Mouse (Mus musculus): Measurements from ENCODE around the gene Mapk14. TPM values are rescaled to one million over a fixed set of nuclear protein-coding genes. Genes with fewer than 3 reads are reported as not detected.

Gene Mapk14
- polyA plus RNA-seq, 1 experiment from 2014 or later = 23.2 TPM

GRCm38 (mm10) chr17:28743145-28743866 lies 52.2 kb downstream of the Mapk14 start:
- Histone ChIP-seq H3K36me3 (ENCODE audit: control insufficient read depth, insufficient read depth, low read length) (peaks cover 38% of the 10 kb centered on the region), H3K4me3 (ENCODE audit: low read depth, low read length) (no peak overlapping the region), H3K27ac (ENCODE audit: low read length) (no peak overlapping the region), H3K9me3 (replicated peaks; ENCODE audit: control insufficient read depth, low read length, poor library complexity, severe bottlenecking) (no peaks in the 10 kb centered on the region), H3K4me1 (ENCODE audit: control insufficient read depth, insufficient read depth, low read length) (no peaks in the 10 kb centered on the region), H3K4me2 (ENCODE audit: low read length) (no peak overlapping the region), H3K9ac (ENCODE audit: low read depth, low read length) (no peak overlapping the region), H3K27me3 (ENCODE audit: control insufficient read depth, insufficient read depth, low read depth, low read length) (no peaks in the 10 kb centered on the region)
- ATAC-seq = no peak
- 93% methylated on average over 11 of the region's 11 CpGs for WGBS

GRCm38 (mm10) chr17:28743916-28744315 lies 52.8 kb downstream of the Mapk14 start:
- Histone ChIP-seq H3K9ac (ENCODE audit: low read depth, low read length) (no peak overlapping the region), H3K4me3 (ENCODE audit: low read depth, low read length) (no peak overlapping the region), H3K27ac (ENCODE audit: low read length) (no peak overlapping the region), H3K4me2 (ENCODE audit: low read length) (no peak overlapping the region), H3K36me3 (ENCODE audit: control insufficient read depth, insufficient read depth, low read length) (peaks cover 37% of the 10 kb centered on the region), H3K9me3 (replicated peaks; ENCODE audit: control insufficient read depth, low read length, poor library complexity, severe bottlenecking) (no peaks in the 10 kb centered on the region), H3K27me3 (ENCODE audit: control insufficient read depth, insufficient read depth, low read depth, low read length) (no peaks in the 10 kb centered on the region), H3K4me1 (ENCODE audit: control insufficient read depth, insufficient read depth, low read length) (no peaks in the 10 kb centered on the region)
- 87% methylated on average over 9 of the region's 9 CpGs for WGBS
- no peak for ATAC-seq

- H3K4me2 ChIP-seq (ENCODE audit: low read length) = no peak overlapping the region
- peaks cover 37% of the 10 kb centered on the region for H3K36me3 ChIP-seq (ENCODE audit: control insufficient read depth, insufficient read depth, low read length)
- H3K4me3 ChIP-seq (ENCODE audit: low read depth, low read length) = no peak overlapping the region
- H3K9ac ChIP-seq (ENCODE audit: low read depth, low read length) = no peak overlapping the region
- H3K4me1 ChIP-seq (ENCODE audit: control insufficient read depth, insufficient read depth, low read length) = no peaks in the 10 kb centered on the region
- WGBS = 92% methylated on average over 6 of the region's 6 CpGs
- no peaks in the 10 kb centered on the region for H3K27me3 ChIP-seq (ENCODE audit: control insufficient read depth, insufficient read depth, low read depth, low read length)
- ATAC-seq = no peak
- H3K9me3 ChIP-seq (replicated peaks; ENCODE audit: control insufficient read depth, low read length, poor library complexity, severe bottlenecking) = no peaks in the 10 kb centered on the region
- no peak overlapping the region for H3K27ac ChIP-seq (ENCODE audit: low read length)
Measured at GRCm38 (mm10) chr17:28745773-28746172, 54.6 kb downstream of the Mapk14 start.

- Histone ChIP-seq H3K4me1 (ENCODE audit: control insufficient read depth, insufficient read depth, low read length) (no peaks in the 10 kb centered on the region), H3K4me3 (ENCODE audit: low read depth, low read length) (no peak overlapping the region), H3K27ac (ENCODE audit: low read length) (no peak overlapping the region), H3K4me2 (ENCODE audit: low read length) (no peak overlapping the region), H3K27me3 (ENCODE audit: control insufficient read depth, insufficient read depth, low read depth, low read length) (no peaks in the 10 kb centered on the region), H3K9ac (ENCODE audit: low read depth, low read length) (no peak overlapping the region), H3K9me3 (replicated peaks; ENCODE audit: control insufficient read depth, low read length, poor library complexity, severe bottlenecking) (no peaks in the 10 kb centered on the region), H3K36me3 (ENCODE audit: control insufficient read depth, insufficient read depth, low read length) (peaks cover 27% of the 10 kb centered on the region)
- WGBS = 94% methylated on average over 4 of the region's 4 CpGs
- ATAC-seq = no peak
Measured at GRCm38 (mm10) chr17:28748001-28748400, 56.9 kb downstream of the Mapk14 start.

- ATAC-seq = no peak
- no peaks in the 10 kb centered on the region for H3K27me3 ChIP-seq (ENCODE audit: control insufficient read depth, insufficient read depth, low read depth, low read length)
- H3K9me3 ChIP-seq (replicated peaks; ENCODE audit: control insufficient read depth, low read length, poor library complexity, severe bottlenecking) = no peaks in the 10 kb centered on the region
- no peaks in the 10 kb centered on the region for H3K4me1 ChIP-seq (ENCODE audit: control insufficient read depth, insufficient read depth, low read length)
- H3K9ac ChIP-seq (ENCODE audit: low read depth, low read length) = no peak overlapping the region
- 87% methylated on average over 6 of the region's 6 CpGs for WGBS
- no peak overlapping the region for H3K4me2 ChIP-seq (ENCODE audit: low read length)
- H3K4me3 ChIP-seq (ENCODE audit: low read depth, low read length) = no peak overlapping the region
- H3K36me3 ChIP-seq (ENCODE audit: control insufficient read depth, insufficient read depth, low read length) = peaks cover 14% of the 10 kb centered on the region
- H3K27ac ChIP-seq (ENCODE audit: low read length) = no peak overlapping the region
Measured at GRCm38 (mm10) chr17:28750580-28750979, 59.5 kb downstream of the Mapk14 start.

GRCm38 (mm10) chr17:28756447-28756846 lies 65.3 kb downstream of the Mapk14 start:
- no peaks in the 10 kb centered on the region for H3K36me3 ChIP-seq (ENCODE audit: control insufficient read depth, insufficient read depth, low read length)
- no peak overlapping the region for H3K4me3 ChIP-seq (ENCODE audit: low read depth, low read length)
- H3K9ac ChIP-seq (ENCODE audit: low read depth, low read length) = no peak overlapping the region
- ATAC-seq = no peak
- H3K9me3 ChIP-seq (replicated peaks; ENCODE audit: control insufficient read depth, low read length, poor library complexity, severe bottlenecking) = no peaks in the 10 kb centered on the region
- no peaks in the 10 kb centered on the region for H3K27me3 ChIP-seq (ENCODE audit: control insufficient read depth, insufficient read depth, low read depth, low read length)
- H3K4me1 ChIP-seq (ENCODE audit: control insufficient read depth, insufficient read depth, low read length) = no peaks in the 10 kb centered on the region
- WGBS = 71% methylated on average over 5 of the region's 5 CpGs
- no peak overlapping the region for H3K27ac ChIP-seq (ENCODE audit: low read length)
- H3K4me2 ChIP-seq (ENCODE audit: low read length) = no peak overlapping the region

- Histone ChIP-seq H3K9me3 (replicated peaks; ENCODE audit: control insufficient read depth, low read length, poor library complexity, severe bottlenecking) (no peaks in the 10 kb centered on the region), H3K27ac (ENCODE audit: low read length) (no peak overlapping the region), H3K4me2 (ENCODE audit: low read length) (no peak overlapping the region), H3K4me1 (ENCODE audit: control insufficient read depth, insufficient read depth, low read length) (no peaks in the 10 kb centered on the region), H3K27me3 (ENCODE audit: control insufficient read depth, insufficient read depth, low read depth, low read length) (no peaks in the 10 kb centered on the region), H3K9ac (ENCODE audit: low read depth, low read length) (no peak overlapping the region), H3K4me3 (ENCODE audit: low read depth, low read length) (no peak overlapping the region), H3K36me3 (ENCODE audit: control insufficient read depth, insufficient read depth, low read length) (no peaks in the 10 kb centered on the region)
- 84% methylated on average over 2 of the region's 2 CpGs for WGBS
- ATAC-seq = no peak
Measured at GRCm38 (mm10) chr17:28757470-28757869, 66.3 kb downstream of the Mapk14 start.

GRCm38 (mm10) chr17:28760736-28761312 lies 69.7 kb downstream of the Mapk14 start:
- no peak for ATAC-seq
- no peak overlapping the region for H3K27ac ChIP-seq (ENCODE audit: low read length)
- H3K36me3 ChIP-seq (ENCODE audit: control insufficient read depth, insufficient read depth, low read length) = no peaks in the 10 kb centered on the region
- 80% methylated on average over 8 of the region's 8 CpGs for WGBS
- no peaks in the 10 kb centered on the region for H3K4me1 ChIP-seq (ENCODE audit: control insufficient read depth, insufficient read depth, low read length)
- no peaks in the 10 kb centered on the region for H3K9me3 ChIP-seq (replicated peaks; ENCODE audit: control insufficient read depth, low read length, poor library complexity, severe bottlenecking)
- H3K27me3 ChIP-seq (ENCODE audit: control insufficient read depth, insufficient read depth, low read depth, low read length) = no peaks in the 10 kb centered on the region
- no peak overlapping the region for H3K4me3 ChIP-seq (ENCODE audit: low read depth, low read length)
- H3K4me2 ChIP-seq (ENCODE audit: low read length) = no peak overlapping the region
- no peak overlapping the region for H3K9ac ChIP-seq (ENCODE audit: low read depth, low read length)

GRCm38 (mm10) chr17:28761871-28762270 lies 70.7 kb downstream of the Mapk14 start:
- H3K4me1 ChIP-seq (ENCODE audit: control insufficient read depth, insufficient read depth, low read length) = no peaks in the 10 kb centered on the region

More at GRCm38 (mm10) chr17:28761871-28762270, 70.7 kb downstream of the Mapk14 start:
- no peak for ATAC-seq
- Histone ChIP-seq H3K27ac (ENCODE audit: low read length) (no peak overlapping the region), H3K4me2 (ENCODE audit: low read length) (no peak overlapping the region), H3K4me3 (ENCODE audit: low read depth, low read length) (no peak overlapping the region), H3K9ac (ENCODE audit: low read depth, low read length) (no peak overlapping the region), H3K27me3 (ENCODE audit: control insufficient read depth, insufficient read depth, low read depth, low read length) (no peaks in the 10 kb centered on the region), H3K36me3 (ENCODE audit: control insufficient read depth, insufficient read depth, low read length) (no peaks in the 10 kb centered on the region), H3K9me3 (replicated peaks; ENCODE audit: control insufficient read depth, low read length, poor library complexity, severe bottlenecking) (no peaks in the 10 kb centered on the region)
- 14% methylated on average over 3 of the region's 3 CpGs for WGBS

Data from midbrain, embryonic 16.5 days (tissue).